8 mouse cellular contexts compared by ENCODE assay signal in genomic region chr4:124703881-124704796, GRCm38 (mm10). TPM values are rescaled to one million over a fixed set of nuclear protein-coding genes. Genes with fewer than 3 reads are reported as not detected.
DNase-seq lines count a peak whose midpoint lies in the region; ATAC-seq lines count a peak whose summit lies in the region.

No protein-coding gene starts in this region.

- peak overlapping the region; percentile 46; the same call in 1 of the 2 replicates for H3K9ac ChIP-seq in kidney, embryonic 14.5 days (ENCODE audit: low read depth, low read length)
- H3K9ac ChIP-seq in heart, embryonic 11.5 days (ENCODE audit: low read depth, low read length) = peak overlapping the region; percentile 63
- H3K9ac ChIP-seq in liver, embryonic 13.5 days = 0 out of 2 replicates have a peak overlapping the region, but pooled peaks have one; percentile 33
- 0 out of 2 replicates have a peak overlapping the region, but pooled peaks have one; percentile 21 for H3K9ac ChIP-seq in stomach, embryonic 14.5 days (replicated peaks; ENCODE audit: low read depth, low read length)

- 10% methylated on average over 6 of the region's 6 CpGs for WGBS in kidney, embryonic 14.5 days
- 8% methylated on average over 6 of the region's 6 CpGs for WGBS in heart, embryonic 11.5 days (ENCODE audit: insufficient replicate concordance)
- 32% methylated on average over 6 of the region's 6 CpGs for WGBS in liver, embryonic 13.5 days (ENCODE audit: insufficient replicate concordance)
- WGBS in stomach, embryonic 14.5 days = 12% methylated on average over 6 of the region's 6 CpGs

- peak overlapping the region; percentile 96 for H3K27ac ChIP-seq in kidney, embryonic 14.5 days (ENCODE audit: low read depth, low read length)
- H3K27ac ChIP-seq in heart, embryonic 11.5 days (ENCODE audit: low read depth, low read length) = peak overlapping the region; percentile 86
- H3K27ac ChIP-seq in liver, embryonic 13.5 days = peak overlapping the region; percentile 76
- peak overlapping the region; percentile 93 for H3K27ac ChIP-seq in stomach, embryonic 14.5 days (ENCODE audit: low read length)

- H3K36me3 ChIP-seq in kidney, embryonic 14.5 days (ENCODE audit: control insufficient read depth, insufficient read depth, low read length) = peaks cover 4% of the 10 kb centered on the region; the same call in 1 of the 2 replicates
- peaks cover 4% of the 10 kb centered on the region; the same call in 1 of the 2 replicates for H3K36me3 ChIP-seq in heart, embryonic 11.5 days (ENCODE audit: control insufficient read depth, insufficient read depth, low read length)
- H3K36me3 ChIP-seq in liver, embryonic 13.5 days = peaks cover 14% of the 10 kb centered on the region
- no peaks in the 10 kb centered on the region; the same call in 1 of the 2 replicates for H3K36me3 ChIP-seq in stomach, embryonic 14.5 days (ENCODE audit: control insufficient read depth, insufficient read depth, low read length)

- peaks cover 46% of the 10 kb centered on the region for H3K4me1 ChIP-seq in kidney, embryonic 14.5 days (ENCODE audit: control insufficient read depth, insufficient read depth, low read length)
- peaks cover 50% of the 10 kb centered on the region for H3K4me1 ChIP-seq in heart, embryonic 11.5 days (ENCODE audit: control insufficient read depth, insufficient read depth, low read length)
- H3K4me1 ChIP-seq in liver, embryonic 13.5 days (replicated peaks) = peaks cover 81% of the 10 kb centered on the region
- H3K4me1 ChIP-seq in stomach, embryonic 14.5 days (ENCODE audit: control insufficient read depth, insufficient read depth, low read length) = peaks cover 40% of the 10 kb centered on the region

- ATAC-seq in kidney, embryonic 14.5 days (ENCODE audit: low FRiP score, low TSS enrichment) = no peak
- ATAC-seq in heart, embryonic 11.5 days (replicated peaks; ENCODE audit: insufficient number of reproducible peaks, low FRiP score, low TSS enrichment) = no peak
- no peak for ATAC-seq in liver, embryonic 13.5 days (ENCODE audit: low read depth)
- ATAC-seq in stomach, embryonic 14.5 days (ENCODE audit: insufficient number of reproducible peaks, insufficient read depth, low FRiP score, low read depth) = no peak

- no peaks in the 10 kb centered on the region for H3K9me3 ChIP-seq in kidney, embryonic 14.5 days (ENCODE audit: control insufficient read depth, low read length)
- no peaks in the 10 kb centered on the region for H3K9me3 ChIP-seq in heart, embryonic 11.5 days (replicated peaks; ENCODE audit: control insufficient read depth, low read length)
- H3K9me3 ChIP-seq in liver, embryonic 13.5 days (replicated peaks) = no peaks in the 10 kb centered on the region
- H3K9me3 ChIP-seq in stomach, embryonic 14.5 days (ENCODE audit: control insufficient read depth, low read depth, low read length) = no peaks in the 10 kb centered on the region

- H3K27me3 ChIP-seq in kidney, embryonic 14.5 days (ENCODE audit: control insufficient read depth, insufficient read depth, low read length) = no peaks in the 10 kb centered on the region
- no peaks in the 10 kb centered on the region for H3K27me3 ChIP-seq in heart, embryonic 11.5 days (ENCODE audit: control insufficient read depth, insufficient read depth, low read length)
- peaks cover 17% of the 10 kb centered on the region; the same call in 1 of the 2 replicates for H3K27me3 ChIP-seq in liver, embryonic 13.5 days
- H3K27me3 ChIP-seq in stomach, embryonic 14.5 days (ENCODE audit: control insufficient read depth, insufficient read depth, low read length) = no peaks in the 10 kb centered on the region

- peak overlapping the region; percentile 35 for H3K4me2 ChIP-seq in kidney, embryonic 14.5 days (replicated peaks; ENCODE audit: low read depth, low read length)
- H3K4me2 ChIP-seq in heart, embryonic 11.5 days = peak overlapping the region; percentile 52
- peak overlapping the region; percentile 35 for H3K4me2 ChIP-seq in liver, embryonic 13.5 days
- H3K4me2 ChIP-seq in stomach, embryonic 14.5 days (replicated peaks; ENCODE audit: low read depth, low read length) = peak overlapping the region; percentile 39

- intact Hi-C loops in left cerebral cortex, postnatal 25 days (cut with DNase I) = no loop called here

- H3K4me3 ChIP-seq in kidney, embryonic 14.5 days (ENCODE audit: low read length) = peak overlapping the region; percentile 1; the same call in 1 of the 2 replicates
- 0 out of 2 replicates have a peak overlapping the region, but pooled peaks have one; percentile 15 for H3K4me3 ChIP-seq in heart, embryonic 11.5 days (ENCODE audit: low read depth, low read length)
- H3K4me3 ChIP-seq in liver, embryonic 13.5 days (replicated peaks) = no peak overlapping the region
- 0 out of 2 replicates have a peak overlapping the region, but pooled peaks have one; percentile 2 for H3K4me3 ChIP-seq in stomach, embryonic 14.5 days (ENCODE audit: low read depth, low read length)

- no peak for DNase-seq in kidney, adult 11 months
- peak; percentile 68 for DNase-seq in Muller cell, postnatal 12 days (ENCODE audit: inconsistent ontology term)
- no peak for DNase-seq in liver, embryonic 13.5 days
- no peak for DNase-seq in MN1 (ENCODE audit: low spot score)
- no peak for DNase-seq in left cerebral cortex, postnatal 25 days (ENCODE audit: low spot score in 2 of 2)

RNA-seq across cellular contexts. Expression of gene Fhl3, which starts 3.6 kb away (rescaled TPM):
- polyA plus RNA-seq in kidney, embryonic 14.5 days (2014; fragmentation: Nextera tagmentation; extraction: Ambion mirVana) = 9.5 and 9.7 TPM in 2 replicates
- polyA plus RNA-seq in heart, embryonic 11.5 days (2014; fragmentation: Nextera tagmentation; extraction: Ambion mirVana) = 6.3 and 6.4 TPM in 2 replicates
- 3.1 and 3.6 TPM in 2 replicates for polyA plus RNA-seq in liver, embryonic 13.5 days (2015; fragmentation: Nextera tagmentation; extraction: Ambion mirVana)
- 19.5 and 20.4 TPM in 2 replicates for polyA plus RNA-seq in stomach, embryonic 14.5 days (2014; fragmentation: Nextera tagmentation; extraction: Ambion mirVana)
- 1 to 10 TPM; 1.5 to 1.8 TPM for total RNA-seq in left cerebral cortex, postnatal 25 days (2021)

RNA-seq across cellular contexts. Expression of gene Sf3a3, which starts 10.4 kb away (rescaled TPM):
- 177 and 183 TPM in 2 replicates for polyA plus RNA-seq in kidney, embryonic 14.5 days (2014; fragmentation: Nextera tagmentation; extraction: Ambion mirVana)
- 109 and 113 TPM in 2 replicates for polyA plus RNA-seq in heart, embryonic 11.5 days (2014; fragmentation: Nextera tagmentation; extraction: Ambion mirVana)
- 91.3 and 101 TPM in 2 replicates for polyA plus RNA-seq in liver, embryonic 13.5 days (2015; fragmentation: Nextera tagmentation; extraction: Ambion mirVana)
- polyA plus RNA-seq in stomach, embryonic 14.5 days (2014; fragmentation: Nextera tagmentation; extraction: Ambion mirVana) = 145 and 150 TPM in 2 replicates
- total RNA-seq in left cerebral cortex, postnatal 25 days (2021) = 10 to 100 TPM; 31.6 to 33.7 TPM

RNA-seq across cellular contexts. Expression of gene Utp11, which starts 10.7 kb away (rescaled TPM):
- 67.9 and 93.7 TPM in 2 replicates for polyA plus RNA-seq in kidney, embryonic 14.5 days (2014; fragmentation: Nextera tagmentation; extraction: Ambion mirVana)
- polyA plus RNA-seq in heart, embryonic 11.5 days (2014; fragmentation: Nextera tagmentation; extraction: Ambion mirVana) = 57.1 and 60.7 TPM in 2 replicates
- polyA plus RNA-seq in liver, embryonic 13.5 days (2015; fragmentation: Nextera tagmentation; extraction: Ambion mirVana) = 37.5 and 48.1 TPM in 2 replicates
- polyA plus RNA-seq in stomach, embryonic 14.5 days (2014; fragmentation: Nextera tagmentation; extraction: Ambion mirVana) = 73.9 and 74.2 TPM in 2 replicates
- 10 to 100 TPM; 13.8 to 17.9 TPM for total RNA-seq in left cerebral cortex, postnatal 25 days (2021)

RNA-seq across cellular contexts. Expression of gene Inpp5b, which starts 37.5 kb away (rescaled TPM):
- polyA plus RNA-seq in kidney, embryonic 14.5 days (2014; fragmentation: Nextera tagmentation; extraction: Ambion mirVana) = 22.2 and 26.4 TPM in 2 replicates
- polyA plus RNA-seq in heart, embryonic 11.5 days (2014; fragmentation: Nextera tagmentation; extraction: Ambion mirVana) = 18.5 and 19.2 TPM in 2 replicates
- 43.2 and 49.7 TPM in 2 replicates for polyA plus RNA-seq in liver, embryonic 13.5 days (2015; fragmentation: Nextera tagmentation; extraction: Ambion mirVana)
- 27.4 and 31.1 TPM in 2 replicates for polyA plus RNA-seq in stomach, embryonic 14.5 days (2014; fragmentation: Nextera tagmentation; extraction: Ambion mirVana)
- total RNA-seq in left cerebral cortex, postnatal 25 days (2021) = 10 to 100 TPM; 35.3 to 36.4 TPM

RNA-seq across cellular contexts. Expression of gene Pou3f1, which starts 47.5 kb away (rescaled TPM):
- 1.6 and 1.7 TPM in 2 replicates for polyA plus RNA-seq in kidney, embryonic 14.5 days (2014; fragmentation: Nextera tagmentation; extraction: Ambion mirVana)
- 0.21 and 0.24 TPM in 2 replicates for polyA plus RNA-seq in heart, embryonic 11.5 days (2014; fragmentation: Nextera tagmentation; extraction: Ambion mirVana)
- not detected in 2 replicates for polyA plus RNA-seq in liver, embryonic 13.5 days (2015; fragmentation: Nextera tagmentation; extraction: Ambion mirVana)
- polyA plus RNA-seq in stomach, embryonic 14.5 days (2014; fragmentation: Nextera tagmentation; extraction: Ambion mirVana) = 0.10 and 0.42 TPM in 2 replicates
- 10 to 100 TPM; 18.2 to 18.3 TPM for total RNA-seq in left cerebral cortex, postnatal 25 days (2021)
